Mouse (Mus musculus): ENCODE measurements around the gene Krt222.

DNA sequence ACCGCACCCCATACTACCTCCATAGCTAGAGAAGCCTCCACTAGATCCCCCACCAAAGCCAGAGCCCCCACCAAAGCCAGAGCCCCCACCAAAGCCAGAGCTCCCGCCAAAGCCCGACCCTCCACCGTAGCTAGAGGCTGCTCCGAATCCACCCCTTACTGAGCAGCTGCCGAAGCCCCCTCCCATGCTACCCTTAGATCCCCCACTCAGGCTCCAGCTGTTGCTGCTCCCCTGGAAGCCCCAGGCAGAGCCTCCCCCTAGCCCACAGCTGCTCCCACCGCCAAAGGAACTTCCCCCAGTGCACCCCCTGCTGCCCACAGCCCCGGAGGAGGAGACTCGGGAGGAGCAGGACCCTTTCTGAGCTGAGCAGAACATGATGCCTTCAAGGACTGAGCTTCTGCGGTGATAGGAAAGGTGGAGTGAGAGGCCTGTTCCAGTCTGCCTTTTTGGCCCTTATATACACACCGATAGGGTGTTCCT is 41.0 kb upstream of the Krt222 start, which contains the start of gene Krt24:
- TF ChIP-seq POLR2A (IDR thresholded peaks at IDR 0.05; ENCODE audit: low read depth, low read length) (no peak), CTCF (conservative IDR thresholded peaks at IDR 0.05; ENCODE audit: insufficient read depth, insufficient read length, low read depth, low read length) (no peak)
